Mouse (Mus musculus) left cerebral cortex, adult 2 months (tissue): ENCODE data around the gene Dctd. TPM values are rescaled to one million over a fixed set of nuclear protein-coding genes. Genes with fewer than 3 reads are reported as not detected.
"Not testable (repeated sequence)": the region's sequence is repeated elsewhere in the genome, so short reads cannot be mapped to it uniquely, and the experiment has no call there.

Source experiments
- DNase-seq, 2 experiments: peaks; one replicate each; pipeline ENCODE4 v3.0.0; 2021 to 2022; ENCODE audit warnings: low spot score in 2 of 2, mixed read lengths in 1 of 2; ENCODE audit errors: extremely low spot score in 1 of 2
- H3K27ac ChIP-seq: fragments of 200-600 bp; 2 replicates; pipeline ENCODE4 v1.8.1; 2022
- H3K4me3 ChIP-seq: fragments of 200-600 bp; 2 replicates; pipeline ENCODE4 v1.8.1; 2022
- CTCF ChIP-seq: fragments of 200-600 bp; IDR thresholded peaks from 2 replicates; pipeline ENCODE4 v1.8.1; 2022; ENCODE audit warnings: antibody characterized with exemption, mild to moderate bottlenecking, moderate library complexity
- intact Hi-C: fragments of 180-260 bp; cut with DNase I; formaldehyde crosslinking; loops from one replicate; pipeline ENCODE4 v1.15.1; 2025
- total RNA-seq, 2 experiments: library from RNA; stranded (reverse); gene quantifications; 2 replicates each; pipeline ENCODE4 v1.2.3; 2021

Gene Dctd
- total RNA-seq, 2 experiments from 2014 or later, result 6.9 TPM

DNA sequence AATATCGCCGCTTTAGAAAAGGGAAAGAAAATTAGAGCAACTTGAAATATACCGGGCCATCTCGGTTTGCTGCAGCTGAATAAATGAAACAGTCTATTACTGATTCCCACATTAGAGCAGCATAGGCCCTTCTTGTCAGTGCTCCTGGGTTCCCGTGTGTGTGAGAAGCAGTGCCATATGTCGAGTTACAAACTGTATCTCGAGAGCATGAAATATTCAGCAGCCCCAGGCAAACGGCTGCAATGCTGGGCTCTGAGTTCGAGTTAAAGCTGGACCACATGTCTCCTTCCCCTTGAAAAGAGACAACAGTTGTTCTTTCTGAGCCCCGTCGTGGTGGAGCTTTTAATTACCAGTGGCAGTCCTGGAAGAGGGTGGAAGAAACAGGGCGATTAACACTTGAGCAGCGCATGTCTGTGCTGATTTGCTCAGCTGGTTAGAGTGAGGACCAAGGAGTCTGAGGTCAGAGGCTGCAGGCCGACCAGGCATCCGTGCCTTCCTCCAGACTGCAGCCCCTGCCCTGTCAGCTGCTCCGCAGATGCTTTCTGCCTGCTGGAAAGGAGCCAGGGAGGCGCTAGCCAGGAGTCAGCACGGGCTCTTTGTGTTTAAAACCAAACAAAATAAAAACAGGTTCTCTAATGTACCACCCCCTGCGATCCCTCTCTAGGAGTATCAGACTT lies 53.3 kb downstream of the Dctd start:
- no peak for TF ChIP-seq CTCF
- no peak for DNase-seq
- intact Hi-C loops, result no loop called here
- Histone ChIP-seq H3K27ac (no peak overlapping the region), H3K4me3 (no peak overlapping the region)

DNA sequence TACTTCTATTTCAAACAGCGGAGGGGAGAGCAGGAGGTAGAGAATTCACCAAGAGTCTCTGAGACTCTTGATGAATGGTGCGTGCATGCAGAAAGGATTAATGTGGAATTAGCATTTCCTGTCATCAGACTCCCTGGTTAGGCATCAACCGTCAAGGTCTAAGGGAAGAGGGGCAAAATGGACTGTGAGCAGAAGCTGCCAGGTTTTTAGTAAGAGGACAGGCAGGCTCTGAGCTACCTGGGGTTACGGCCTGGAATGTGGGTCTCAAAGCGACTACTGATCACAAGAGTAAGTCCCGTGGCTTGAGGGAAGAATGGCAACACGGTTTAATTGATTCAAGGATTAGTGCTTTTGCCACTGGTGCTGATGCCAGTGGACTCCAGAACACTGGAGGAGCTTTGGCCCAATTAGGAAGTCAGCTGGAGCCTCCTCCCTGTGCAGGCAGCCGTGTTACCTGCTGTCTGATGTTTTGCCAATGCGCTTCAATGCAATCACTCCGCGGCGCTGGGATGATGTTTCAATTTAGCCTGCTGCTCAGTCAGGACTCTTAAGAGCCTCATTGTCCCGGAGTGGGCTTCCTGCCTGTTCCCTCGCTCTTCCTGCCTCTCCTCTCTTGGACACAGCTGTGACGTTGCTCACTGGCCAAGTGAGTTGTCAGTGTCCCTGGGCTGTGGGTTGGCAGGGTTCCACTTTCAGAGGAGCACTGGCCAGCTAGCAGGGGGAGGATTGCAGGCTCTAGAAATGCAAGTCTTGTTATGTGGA lies 54.6 kb downstream of the Dctd start:
- Histone ChIP-seq H3K4me3 (peak overlapping the region; percentile 23; the same call in 1 of the 2 replicates), H3K27ac (no peak overlapping the region)
- TF ChIP-seq CTCF, result no peak
- intact Hi-C loops, result no loop called here
- peak; percentile 47 to 61 for DNase-seq

DNA sequence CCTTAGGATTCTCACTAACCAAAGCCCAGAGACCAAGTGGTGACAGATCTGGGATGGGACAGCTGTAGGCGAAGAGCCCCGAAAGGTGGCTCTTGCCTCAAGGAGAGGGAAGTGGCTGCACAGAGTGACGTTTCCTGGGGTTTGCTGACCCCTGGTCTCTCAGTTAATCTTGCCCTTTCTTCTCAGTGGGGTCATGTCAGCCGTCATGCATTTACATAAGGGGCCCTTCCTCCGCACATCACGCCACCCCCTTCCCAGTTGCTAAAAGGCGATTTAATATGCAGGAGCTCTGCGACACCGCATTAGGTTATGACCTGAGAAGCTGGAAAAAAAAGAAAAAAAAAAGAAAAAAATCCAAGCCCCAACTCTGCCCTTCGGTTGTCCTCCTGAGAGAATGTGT lies 58.8 kb downstream of the Dctd start:
- no peak for DNase-seq

DNA sequence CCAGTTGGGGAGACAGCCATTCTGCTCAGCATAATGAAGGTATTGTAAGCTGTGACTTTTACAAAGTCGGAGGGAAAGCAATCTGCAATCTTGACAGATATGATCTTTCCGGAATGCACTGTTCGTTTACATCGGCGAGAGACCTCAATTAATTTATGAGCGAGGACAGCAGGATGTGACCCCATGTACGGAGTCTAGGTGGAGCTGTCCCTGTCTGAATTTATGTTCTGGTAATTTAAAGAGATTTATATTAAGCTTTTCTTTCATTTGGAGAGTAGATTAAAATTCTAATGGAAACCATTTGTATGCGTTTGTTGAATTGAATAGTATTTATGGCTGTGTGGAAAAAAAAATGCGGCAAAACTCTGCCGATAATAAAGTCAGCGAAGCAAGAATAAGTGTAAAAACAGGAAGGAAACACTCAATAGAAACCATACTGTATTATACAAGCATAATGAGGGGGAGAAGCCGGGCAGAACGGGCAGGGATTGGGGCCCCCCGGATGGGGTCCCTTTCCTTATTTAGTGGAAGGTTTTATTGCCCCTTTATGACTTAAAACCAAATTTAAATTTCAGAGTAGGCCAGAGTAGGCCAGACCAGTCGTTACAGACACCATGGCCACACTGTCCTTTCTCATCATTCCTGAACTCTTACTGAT lies 59.8 kb downstream of the Dctd start:
- intact Hi-C loops, result no loop called here
- Histone ChIP-seq H3K27ac (no peak overlapping the region), H3K4me3 (no peak overlapping the region)
- DNase-seq, result no peak
- TF ChIP-seq CTCF, result no peak

More for the DNA sequence above, 58.8 kb downstream of the Dctd start:
- no peak for TF ChIP-seq CTCF
- Histone ChIP-seq H3K27ac (no peak overlapping the region), H3K4me3 (no peak overlapping the region)
- intact Hi-C loops, result no loop called here

DNA sequence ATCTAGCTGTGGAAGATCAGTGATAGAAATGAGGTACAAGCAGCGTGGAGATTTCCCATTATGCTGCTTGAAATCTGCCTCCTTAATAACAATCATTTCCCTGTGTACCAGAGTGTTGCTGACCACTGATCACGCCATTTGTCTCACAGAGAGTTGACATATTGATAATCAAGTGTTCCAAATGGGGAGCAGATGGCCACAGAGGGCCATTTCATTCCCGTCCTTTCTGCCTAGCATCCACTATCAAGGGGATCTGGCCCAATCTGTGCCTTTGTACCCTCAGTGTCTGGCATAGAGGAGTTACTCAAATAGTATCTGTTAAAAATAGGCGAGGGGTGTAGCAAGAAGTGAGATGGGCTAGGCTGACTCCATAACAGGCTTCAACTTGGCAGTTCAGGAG lies 78.5 kb downstream of the Dctd start:
- H3K27ac ChIP-seq, result no peak overlapping the region
- intact Hi-C loops, result no loop called here
- no peak overlapping the region for H3K4me3 ChIP-seq
- DNase-seq, result no peak
- TF ChIP-seq CTCF, result no peak

DNA sequence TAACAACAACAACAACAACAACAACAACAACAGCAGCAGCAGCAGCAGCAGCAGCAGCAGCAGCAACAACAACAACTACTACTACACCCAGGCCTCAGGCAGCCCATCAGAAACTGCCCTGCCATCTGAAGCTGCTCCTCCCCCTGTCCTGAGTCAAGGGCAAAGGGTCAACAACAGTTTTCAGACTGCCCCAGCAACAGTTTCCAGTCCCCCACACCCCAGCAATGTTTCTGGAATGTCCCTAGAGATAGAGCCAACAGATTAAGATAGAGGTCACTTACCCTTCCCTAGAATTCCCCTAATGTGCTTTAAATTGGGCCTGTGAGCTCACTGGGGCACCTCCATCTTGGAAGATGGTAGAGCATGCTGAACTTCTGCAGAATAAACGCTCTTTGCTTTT lies 79.0 kb downstream of the Dctd start:
- Histone ChIP-seq H3K27ac (no peak overlapping the region), H3K4me3 (no peak overlapping the region)
- TF ChIP-seq CTCF, result no peak
- intact Hi-C loops, result no loop called here
- DNase-seq, result no peak

DNA sequence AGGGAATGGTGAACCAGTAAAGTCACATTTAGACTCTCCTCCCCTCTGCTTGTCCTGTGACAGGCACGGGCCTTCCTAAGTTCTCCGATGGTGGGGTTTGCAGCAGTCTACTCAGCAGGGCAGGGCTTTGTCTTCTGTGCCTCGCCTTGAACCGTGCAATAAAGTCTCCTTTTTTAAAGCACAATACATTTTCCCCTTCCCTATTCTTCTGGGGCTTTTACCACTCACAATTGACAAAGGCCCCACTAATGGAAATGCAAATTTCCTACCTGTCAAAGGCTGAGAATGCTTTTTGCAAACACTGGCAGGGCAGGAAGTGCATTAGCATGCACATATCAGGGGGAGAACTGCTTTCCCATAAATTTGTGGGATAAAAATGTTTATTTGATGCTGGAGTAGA lies 80.1 kb downstream of the Dctd start:
- intact Hi-C loops, result no loop called here
- TF ChIP-seq CTCF, result no peak
- no peak for DNase-seq
- Histone ChIP-seq H3K4me3 (no peak overlapping the region), H3K27ac (no peak overlapping the region)

DNA sequence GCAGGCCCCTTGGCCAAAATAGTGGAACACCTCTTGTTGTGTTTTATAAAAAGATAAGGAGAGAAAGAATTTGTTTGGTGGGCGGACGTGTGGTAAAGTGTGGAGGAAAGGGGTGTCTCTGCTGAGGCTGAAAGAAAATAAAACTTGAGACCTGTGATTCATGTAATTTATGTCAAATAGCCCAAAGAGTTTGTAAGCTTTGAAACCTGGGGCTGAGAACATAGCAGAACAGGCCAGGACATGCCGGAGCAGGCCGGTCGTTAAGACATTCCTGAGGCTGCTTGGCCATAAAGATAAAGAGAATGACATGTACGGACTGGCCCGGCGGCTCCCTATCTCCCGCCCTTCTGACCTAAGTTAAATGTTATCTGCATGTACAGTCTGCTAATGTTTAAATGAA lies 81.3 kb downstream of the Dctd start:
- intact Hi-C loops, DNase-seq, H3K4me3 ChIP-seq, H3K27ac ChIP-seq: not testable (repeated sequence)

DNA sequence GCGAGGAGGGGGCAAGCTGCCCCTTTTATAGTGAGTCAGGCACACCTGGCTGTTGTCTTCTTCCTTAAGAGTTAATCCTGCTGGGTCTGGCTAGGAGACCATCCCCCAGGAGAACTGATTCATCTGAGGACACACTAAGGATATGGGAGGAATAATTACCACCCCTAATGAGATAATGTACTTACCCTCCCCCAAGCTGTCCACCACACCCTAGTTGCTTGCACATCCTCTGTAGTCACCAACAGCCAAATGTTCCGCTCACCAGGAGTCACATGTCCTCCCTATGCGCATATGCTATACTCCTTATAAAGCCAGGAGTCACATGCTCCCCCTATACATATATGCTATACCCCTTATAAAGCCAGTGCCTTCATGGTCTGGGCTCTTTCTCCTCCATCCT lies 82.1 kb downstream of the Dctd start:
- Histone ChIP-seq H3K27ac (no peak overlapping the region), H3K4me3 (no peak overlapping the region)
- intact Hi-C loops, result no loop called here
- TF ChIP-seq CTCF, result no peak
- no peak for DNase-seq

DNA sequence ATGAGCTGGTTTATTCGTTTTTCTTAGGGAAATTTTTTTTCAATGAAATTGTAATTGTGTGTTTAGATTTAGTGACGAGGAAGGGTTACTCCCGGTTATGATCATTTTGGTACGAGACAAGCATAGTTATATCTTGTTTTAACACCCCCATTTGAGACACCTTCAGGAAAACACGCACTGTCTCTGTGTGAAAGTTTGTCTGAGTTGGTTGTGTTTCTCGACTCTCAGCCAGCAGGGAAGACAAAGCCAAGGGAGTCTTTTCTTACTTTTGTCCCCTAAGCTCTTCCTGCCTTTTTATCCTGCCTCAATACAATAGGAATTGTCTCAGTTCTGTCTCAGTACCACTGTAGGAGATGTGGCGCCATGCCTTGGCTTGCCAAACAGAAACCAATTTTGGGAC lies 84.9 kb downstream of the Dctd start:
- TF ChIP-seq CTCF, result no peak
- no peak for DNase-seq
- H3K4me3 ChIP-seq, result no peak overlapping the region

DNA sequence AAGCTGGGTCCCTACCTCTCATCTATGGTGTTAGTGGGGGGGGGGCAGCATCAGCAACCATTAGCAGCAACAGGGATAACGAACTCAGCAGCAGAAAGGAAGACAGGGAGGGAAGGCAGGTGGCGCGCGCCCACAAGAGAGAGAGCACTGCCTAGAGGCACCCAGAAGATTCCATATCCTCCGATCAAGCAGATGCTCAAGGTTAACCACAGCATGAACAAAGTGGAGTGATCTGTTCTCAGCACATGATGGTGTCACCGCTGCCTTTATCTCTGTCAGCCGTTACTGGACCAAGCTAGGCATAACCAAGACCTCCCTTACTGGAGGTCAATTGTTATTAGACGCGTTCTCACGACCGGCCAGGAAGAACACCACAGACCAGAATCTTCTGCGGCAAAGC lies 89.7 kb downstream of the Dctd start:
- DNase-seq, result no peak
- intact Hi-C loops, result no loop called here

More for the DNA sequence above, 84.9 kb downstream of the Dctd start:
- no peak overlapping the region for H3K27ac ChIP-seq
- intact Hi-C loops, result no loop called here

DNA sequence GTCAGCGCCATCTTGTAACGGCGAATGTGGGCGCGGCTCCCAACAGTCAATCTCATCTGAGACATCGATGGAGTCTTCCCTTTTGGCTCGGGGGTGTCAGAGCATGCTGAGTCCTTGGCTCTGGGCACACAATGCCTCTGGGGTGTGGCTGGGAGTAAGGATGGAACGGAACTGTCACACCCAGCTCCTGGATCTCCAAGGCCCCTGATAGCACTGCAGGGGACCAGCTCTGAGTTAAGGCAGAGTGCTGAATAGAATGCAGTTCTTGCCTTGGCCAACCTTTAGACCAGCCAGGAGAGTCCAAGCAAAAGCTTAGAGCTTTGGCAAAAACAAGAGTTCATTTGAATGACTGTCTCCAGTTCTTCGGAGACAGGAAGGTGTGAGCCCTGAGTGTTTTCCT lies 97.1 kb downstream of the Dctd start:
- DNase-seq, result no peak
- TF ChIP-seq CTCF, result no peak
- intact Hi-C loops, result no loop called here
- no peak overlapping the region for H3K27ac ChIP-seq
- H3K4me3 ChIP-seq, result no peak overlapping the region

More for the DNA sequence above, 89.7 kb downstream of the Dctd start:
- no peak overlapping the region for H3K4me3 ChIP-seq
- no peak overlapping the region for H3K27ac ChIP-seq
- TF ChIP-seq CTCF, result no peak
